Mouse (Mus musculus) E14TG2a.4 (cell line): Measurements from ENCODE around the gene Srpr.

Source experiments
- CTCF ChIP-seq: conservative IDR thresholded peaks from 2 replicates; pipeline ENCODE4 v1.5.1; 2014; ENCODE audit warnings: low read length
- NANOG ChIP-seq: IDR thresholded peaks from 2 replicates; pipeline ENCODE4 v1.6.1; 2014; ENCODE audit warnings: borderline replicate concordance, low read length, mixed read lengths
- POU5F1 ChIP-seq: IDR thresholded peaks from 2 replicates; pipeline ENCODE4 v1.6.1; 2014; ENCODE audit warnings: low read length, borderline replicate concordance

GRCm38 (mm10) chr9:35217963-35218362, 18.0 kb downstream of the Srpr start:
- no peak for TF ChIP-seq CTCF
- no peak for TF ChIP-seq POU5F1
- TF ChIP-seq NANOG, result no peak
